8 mouse cellular contexts compared by ENCODE assay signal in the genomic region with DNA sequence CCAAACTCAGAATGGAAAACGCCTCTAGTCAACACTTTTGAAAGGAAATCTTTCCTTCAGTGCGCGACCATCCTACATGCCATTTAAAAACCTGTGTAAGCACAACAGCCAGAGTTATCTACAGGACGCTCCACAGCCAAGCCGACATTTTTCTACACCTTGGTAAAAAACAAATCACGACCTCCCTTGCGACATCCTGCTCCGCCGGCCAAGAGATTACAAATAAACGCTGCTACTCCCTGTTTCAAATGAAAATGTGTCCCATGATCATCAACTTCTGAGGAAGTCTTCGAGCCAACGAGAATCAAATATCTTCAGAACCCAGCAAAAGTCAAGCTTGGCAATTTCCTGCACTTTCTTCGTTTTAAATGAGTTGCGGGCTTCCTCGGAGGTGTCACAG. TPM values are rescaled to one million over a fixed set of nuclear protein-coding genes. Genes with fewer than 3 reads are reported as not detected.
DNase-seq lines count a peak whose midpoint lies in the region; ATAC-seq lines count a peak whose summit lies in the region.

No protein-coding gene starts in this region.

- no peaks in the 10 kb centered on the region for H3K27me3 ChIP-seq in heart, embryonic 14.5 days (ENCODE audit: control insufficient read depth, insufficient read depth, low read length)
- no peaks in the 10 kb centered on the region for H3K27me3 ChIP-seq in intestine, embryonic 15.5 days (replicated peaks)
- H3K27me3 ChIP-seq in midbrain, embryonic 12.5 days, result no peaks in the 10 kb centered on the region

- no peak for DNase-seq in heart, postnatal 4 days
- DNase-seq in c-Kit-positive CD71-positive TER-119-negative erythroid progenitor cells, embryonic 14.5 days (ENCODE audit: low read depth), result peak; percentile 13
- no peak for DNase-seq in layer of hippocampus, adult 11-12 months (ENCODE audit: low spot score)
- DNase-seq in right cerebral cortex, postnatal 4 days, result no peak
- no peak for DNase-seq in frontal cortex, postnatal 36 days (ENCODE audit: low spot score in 2 of 2)

- peak overlapping the region; percentile 91 for H3K9ac ChIP-seq in heart, embryonic 14.5 days (ENCODE audit: low read length)
- peak overlapping the region; percentile 97 for H3K9ac ChIP-seq in intestine, embryonic 15.5 days
- H3K9ac ChIP-seq in midbrain, embryonic 12.5 days (replicated peaks), result peak overlapping the region; percentile 88

- under 1% methylated on average over 15 of the region's 15 CpGs for WGBS in heart, embryonic 14.5 days
- 3% methylated on average over 15 of the region's 15 CpGs for WGBS in intestine, embryonic 15.5 days
- 6% methylated on average over 15 of the region's 15 CpGs for WGBS in midbrain, embryonic 12.5 days

- peaks cover 26% of the 10 kb centered on the region for H3K36me3 ChIP-seq in heart, embryonic 14.5 days (ENCODE audit: control insufficient read depth, insufficient read depth, low read length)
- H3K36me3 ChIP-seq in intestine, embryonic 15.5 days, result peaks cover 25% of the 10 kb centered on the region
- H3K36me3 ChIP-seq in midbrain, embryonic 12.5 days, result peaks cover 25% of the 10 kb centered on the region

- H3K4me2 ChIP-seq in heart, embryonic 14.5 days (ENCODE audit: low read length), result peak overlapping the region; percentile 71
- H3K4me2 ChIP-seq in intestine, embryonic 15.5 days (replicated peaks), result peak overlapping the region; percentile 66
- H3K4me2 ChIP-seq in midbrain, embryonic 12.5 days (replicated peaks), result peak overlapping the region; percentile 85

- peak overlapping the region; percentile 78 to 88 for H3K4me3 ChIP-seq in heart, embryonic 14.5 days (ENCODE audit: control insufficient read depth in 1 of 2, insufficient read depth in 1 of 2, low read depth in 1 of 2, low read length in 2 of 2)
- H3K4me3 ChIP-seq in intestine, embryonic 15.5 days (replicated peaks), result peak overlapping the region; percentile 67
- peak overlapping the region; percentile 81 for H3K4me3 ChIP-seq in midbrain, embryonic 12.5 days

- H3K4me1 ChIP-seq in heart, embryonic 14.5 days (ENCODE audit: control insufficient read depth in 2 of 2, insufficient read depth in 2 of 2, low read length in 2 of 2), result peaks cover 8 to 30% of the 10 kb centered on the region in 2 experiments
- H3K4me1 ChIP-seq in intestine, embryonic 15.5 days (replicated peaks), result peaks cover 19% of the 10 kb centered on the region
- H3K4me1 ChIP-seq in midbrain, embryonic 12.5 days, result peaks cover 34% of the 10 kb centered on the region

- no peak for ATAC-seq in heart, embryonic 14.5 days (ENCODE audit: insufficient number of reproducible peaks, insufficient read depth, low FRiP score, low read depth)
- no peak for ATAC-seq in intestine, embryonic 15.5 days
- ATAC-seq in midbrain, embryonic 12.5 days (ENCODE audit: low FRiP score, low read depth), result no peak

- H3K27ac ChIP-seq in heart, embryonic 14.5 days (replicated peaks in 1 of 2; ENCODE audit: control insufficient read depth in 1 of 2, insufficient read depth in 1 of 2, low read depth in 2 of 2, low read length in 2 of 2), result peak overlapping the region; percentile 82 to 96
- peak overlapping the region; percentile 86 for H3K27ac ChIP-seq in intestine, embryonic 15.5 days
- peak overlapping the region; percentile 85 for H3K27ac ChIP-seq in midbrain, embryonic 12.5 days (replicated peaks)

- H3K9me3 ChIP-seq in heart, embryonic 14.5 days (ENCODE audit: control insufficient read depth, low read length), result no peaks in the 10 kb centered on the region
- H3K9me3 ChIP-seq in intestine, embryonic 15.5 days, result no peaks in the 10 kb centered on the region
- H3K9me3 ChIP-seq in midbrain, embryonic 12.5 days, result no peaks in the 10 kb centered on the region

RNA-seq across cellular contexts. Expression of a gene that starts 0.6 kb away (rescaled TPM):
- polyA plus RNA-seq in heart, embryonic 14.5 days (2014; fragmentation: Nextera tagmentation; extraction: Ambion mirVana), result 19.4 TPM in 2 replicates
- total RNA-seq in heart, postnatal 4 days (2021), result 10 to 100 TPM; 37.0 to 39.0 TPM
- 20.2 and 24.7 TPM in 2 replicates for polyA plus RNA-seq in intestine, embryonic 15.5 days (2015; fragmentation: Nextera tagmentation; extraction: Ambion mirVana)
- 29.3 and 33.3 TPM in 2 replicates for polyA plus RNA-seq in midbrain, embryonic 12.5 days (2016; fragmentation: Nextera tagmentation; extraction: Ambion mirVana)

RNA-seq across cellular contexts. Expression of a gene that starts 35.4 kb away (rescaled TPM):
- 13.3 and 16.7 TPM in 2 replicates for polyA plus RNA-seq in heart, embryonic 14.5 days (2014; fragmentation: Nextera tagmentation; extraction: Ambion mirVana)
- 10 to 100 TPM; 13.4 to 14.3 TPM for total RNA-seq in heart, postnatal 4 days (2021)
- polyA plus RNA-seq in intestine, embryonic 15.5 days (2015; fragmentation: Nextera tagmentation; extraction: Ambion mirVana), result 14.6 and 17.1 TPM in 2 replicates
- polyA plus RNA-seq in midbrain, embryonic 12.5 days (2016; fragmentation: Nextera tagmentation; extraction: Ambion mirVana), result 31.4 and 33.8 TPM in 2 replicates

RNA-seq across cellular contexts. Expression of a gene that starts 55.2 kb away (rescaled TPM):
- 108 and 111 TPM in 2 replicates for polyA plus RNA-seq in heart, embryonic 14.5 days (2014; fragmentation: Nextera tagmentation; extraction: Ambion mirVana)
- 100 to 1,000 TPM; 107 to 113 TPM for total RNA-seq in heart, postnatal 4 days (2021)
- 101 and 105 TPM in 2 replicates for polyA plus RNA-seq in intestine, embryonic 15.5 days (2015; fragmentation: Nextera tagmentation; extraction: Ambion mirVana)
- 126 and 128 TPM in 2 replicates for polyA plus RNA-seq in midbrain, embryonic 12.5 days (2016; fragmentation: Nextera tagmentation; extraction: Ambion mirVana)

RNA-seq across cellular contexts. Expression of a gene that starts 55.3 kb away (rescaled TPM):
- 67.7 and 75.6 TPM in 2 replicates for polyA plus RNA-seq in heart, embryonic 14.5 days (2014; fragmentation: Nextera tagmentation; extraction: Ambion mirVana)
- 10 to 100 TPM; 55.5 to 62.3 TPM for total RNA-seq in heart, postnatal 4 days (2021)
- 88.2 and 90.6 TPM in 2 replicates for polyA plus RNA-seq in intestine, embryonic 15.5 days (2015; fragmentation: Nextera tagmentation; extraction: Ambion mirVana)
- 169 and 170 TPM in 2 replicates for polyA plus RNA-seq in midbrain, embryonic 12.5 days (2016; fragmentation: Nextera tagmentation; extraction: Ambion mirVana)
